Mouse (Mus musculus) heart, embryonic 11.5 days (tissue): Measurements from ENCODE around the gene Tnfaip8l2. TPM values are rescaled to one million over a fixed set of nuclear protein-coding genes. Genes with fewer than 3 reads are reported as not detected.
"Not testable (repeated sequence)": the region's sequence is repeated elsewhere in the genome, so short reads cannot be mapped to it uniquely, and the experiment has no call there.

Experiments used
- ATAC-seq: fragments of 200-750 bp; cut with Nextera tagmentation; replicated peaks from 2 replicates; pipeline ENCODE4 v1.8.0; 2017; ENCODE audit warnings: moderate library complexity; ENCODE audit not compliant: insufficient number of reproducible peaks, low FRiP score, low TSS enrichment
- H3K27ac ChIP-seq: fragments of 300-500 bp; sonication (generic); 2 replicates; pipeline ENCODE4 v1.5.1; 2014; ENCODE audit warnings: mild to moderate bottlenecking, low read depth, low read length
- H3K27me3 ChIP-seq: fragments of 300-500 bp; sonication (generic); 2 replicates; pipeline ENCODE4 v1.6.1; 2014; ENCODE audit warnings: mild to moderate bottlenecking, low read length, mixed read lengths; ENCODE audit not compliant: control insufficient read depth, insufficient read depth
- H3K36me3 ChIP-seq: fragments of 300-500 bp; sonication (generic); 2 replicates; pipeline ENCODE4 v1.6.1; 2014; ENCODE audit warnings: mild to moderate bottlenecking, low read length, moderate library complexity, mixed read lengths; ENCODE audit not compliant: control insufficient read depth, insufficient read depth
- H3K4me1 ChIP-seq: fragments of 300-500 bp; sonication (generic); 2 replicates; pipeline ENCODE4 v1.6.1; 2014; ENCODE audit warnings: low read length; ENCODE audit not compliant: control insufficient read depth, insufficient read depth
- H3K4me2 ChIP-seq: fragments of 300-500 bp; sonication (generic); 2 replicates; pipeline ENCODE4 v1.6.1; 2014; ENCODE audit warnings: mild to moderate bottlenecking, moderate library complexity
- H3K4me3 ChIP-seq: fragments of 300-500 bp; sonication (generic); 2 replicates; pipeline ENCODE4 v1.5.1; 2014; ENCODE audit warnings: low read depth, low read length
- H3K9ac ChIP-seq: fragments of 300-500 bp; sonication (generic); 2 replicates; pipeline ENCODE4 v1.6.1; 2014; ENCODE audit warnings: mild to moderate bottlenecking, low read depth, low read length, moderate library complexity
- H3K9me3 ChIP-seq: fragments of 300-500 bp; sonication (generic); replicated peaks from 2 replicates; pipeline ENCODE4 v1.6.1; 2016; ENCODE audit warnings: low read length; ENCODE audit not compliant: control insufficient read depth
- WGBS: fragments of 180-500 bp; shearing (Covaris S2); extraction: QIAGEN DNeasy Blood & Tissue Kit; methylation state at CpG from one replicate; pipeline ENCODE4 v1.1.7; 2014; ENCODE audit not compliant: insufficient replicate concordance; 5-methylcytosine and 5-hydroxymethylcytosine counted together
- polyA plus RNA-seq: library from polyadenylated mRNA; unstranded; fragments of >200 nt; fragmentation: Nextera tagmentation; extraction: Ambion mirVana; gene quantifications from 2 replicates; pipeline ENCODE4 v1.2.1, GENCODE M21; 2014

Tnfaip8l2 gene
- polyA plus RNA-seq, 1 experiment from 2014 or later: 1.5 TPM

GRCm38 (mm10) chr3:95133680-95134101 is 8.5 kb downstream of the Tnfaip8l2 start, which contains the start of the genes Scnm1 and Lysmd1:
Scnm1 (minus strand) TSS chr3:95134011.
Lysmd1 (plus strand) TSS chr3:95134088.
- no peaks in the 10 kb centered on the region for H3K36me3 ChIP-seq
- H3K4me2 ChIP-seq: peak within 1 kb of the TSS; percentile 82
- no peaks in the 10 kb centered on the region for H3K27me3 ChIP-seq
- H3K9me3 ChIP-seq: no peaks in the 10 kb centered on the region
- peak within 1 kb of the TSS; percentile 89 for H3K9ac ChIP-seq
- under 1% methylated on average over 20 of the region's 20 CpGs for WGBS
- H3K4me3 ChIP-seq: peak within 1 kb of the TSS; percentile 74
- ATAC-seq: peak; percentile 88
- peak within 1 kb of the TSS; percentile 70 for H3K27ac ChIP-seq
- H3K4me1 ChIP-seq: peaks cover 11% of the 10 kb centered on the region

GRCm38 (mm10) chr3:95133176-95133575 is 9.0 kb downstream of the Tnfaip8l2 start:
- Histone ChIP-seq H3K4me1 (peaks cover 11% of the 10 kb centered on the region), H3K4me3 (peak overlapping the region; percentile 74), H3K4me2 (peak overlapping the region; percentile 82), H3K27ac (peak overlapping the region; percentile 70; the same call in 1 of the 2 replicates), H3K9me3 (no peaks in the 10 kb centered on the region), H3K9ac (peak overlapping the region; percentile 89), H3K36me3 (no peaks in the 10 kb centered on the region), H3K27me3 (no peaks in the 10 kb centered on the region)
- WGBS: 53% methylated on average over 11 of the region's 11 CpGs
- ATAC-seq: no peak

GRCm38 (mm10) chr3:95132389-95132788 is 9.8 kb downstream of the Tnfaip8l2 start:
- WGBS: 85% methylated on average over 2 of the region's 2 CpGs
- H3K9ac ChIP-seq, H3K9me3 ChIP-seq, H3K4me2 ChIP-seq, H3K4me3 ChIP-seq, H3K36me3 ChIP-seq, ATAC-seq, H3K27me3 ChIP-seq, H3K27ac ChIP-seq: not testable (repeated sequence)
- H3K4me1 ChIP-seq: peaks cover 11% of the 10 kb centered on the region

- Histone ChIP-seq H3K27me3 (no peaks in the 10 kb centered on the region), H3K9me3 (no peaks in the 10 kb centered on the region), H3K27ac (no peak overlapping the region), H3K4me3 (no peak overlapping the region), H3K4me1 (peaks cover 7% of the 10 kb centered on the region), H3K36me3 (no peaks in the 10 kb centered on the region), H3K4me2 (no peak overlapping the region), H3K9ac (no peak overlapping the region)
- WGBS: 85% methylated on average over 5 of the region's 5 CpGs
- no peak for ATAC-seq
Observed at GRCm38 (mm10) chr3:95130081-95130480, 12.1 kb downstream of the Tnfaip8l2 start.

- WGBS: 68% methylated on average over 6 of the region's 6 CpGs
- H3K4me2 ChIP-seq: no peak overlapping the region
- H3K9ac ChIP-seq: no peak overlapping the region
- no peaks in the 10 kb centered on the region for H3K36me3 ChIP-seq
- no peak overlapping the region for H3K27ac ChIP-seq
- H3K27me3 ChIP-seq: no peaks in the 10 kb centered on the region
- ATAC-seq: no peak
- peaks cover 8% of the 10 kb centered on the region for H3K4me1 ChIP-seq
- H3K4me3 ChIP-seq: no peak overlapping the region
- H3K9me3 ChIP-seq: no peaks in the 10 kb centered on the region
Observed at GRCm38 (mm10) chr3:95129226-95129651, 12.9 kb downstream of the Tnfaip8l2 start.

- H3K4me2 ChIP-seq: no peak overlapping the region
- ATAC-seq: no peak
- H3K9me3 ChIP-seq: no peaks in the 10 kb centered on the region
- peaks cover 5% of the 10 kb centered on the region for H3K4me1 ChIP-seq
- H3K36me3 ChIP-seq: peaks cover 19% of the 10 kb centered on the region
- H3K9ac ChIP-seq: no peak overlapping the region
- no peaks in the 10 kb centered on the region for H3K27me3 ChIP-seq
- no peak overlapping the region for H3K4me3 ChIP-seq
- 30% methylated on average over 5 of the region's 5 CpGs for WGBS
- H3K27ac ChIP-seq: no peak overlapping the region; the same call in 1 of the 2 replicates
Observed at GRCm38 (mm10) chr3:95124972-95125371, 17.2 kb downstream of the Tnfaip8l2 start.

- Histone ChIP-seq H3K4me3 (no peak within 1 kb of the TSS), H3K9ac (no peak within 1 kb of the TSS), H3K36me3 (peaks cover 26% of the 10 kb centered on the region), H3K9me3 (no peaks in the 10 kb centered on the region), H3K4me2 (no peak within 1 kb of the TSS), H3K27ac (no peak within 1 kb of the TSS; the same call in 1 of the 2 replicates), H3K27me3 (no peaks in the 10 kb centered on the region), H3K4me1 (peaks cover 5% of the 10 kb centered on the region)
- 52% methylated on average over 6 of the region's 6 CpGs for WGBS
- no peak for ATAC-seq
Observed at GRCm38 (mm10) chr3:95124246-95124645, 17.9 kb downstream of the Tnfaip8l2 start, which contains the start of gene Tmod4. Tmod4 (plus strand) TSS chr3:95124476.

GRCm38 (mm10) chr3:95121580-95121979 is 20.6 kb downstream of the Tnfaip8l2 start:
- H3K4me1 ChIP-seq: peaks cover 5% of the 10 kb centered on the region
- H3K27me3 ChIP-seq: no peaks in the 10 kb centered on the region
- ATAC-seq: no peak
- no peak overlapping the region for H3K4me2 ChIP-seq
- 67% methylated on average over 6 of the region's 6 CpGs for WGBS
- H3K9ac ChIP-seq: no peak overlapping the region
- peaks cover 29% of the 10 kb centered on the region for H3K36me3 ChIP-seq
- peak overlapping the region; percentile 72 for H3K27ac ChIP-seq
- H3K9me3 ChIP-seq: no peaks in the 10 kb centered on the region
- no peak overlapping the region for H3K4me3 ChIP-seq

- Histone ChIP-seq H3K27me3 (no peaks in the 10 kb centered on the region), H3K27ac (no peak overlapping the region), H3K4me1 (no peaks in the 10 kb centered on the region), H3K36me3 (peaks cover 41% of the 10 kb centered on the region), H3K4me2 (no peak overlapping the region), H3K9me3 (no peaks in the 10 kb centered on the region), H3K9ac (no peak overlapping the region), H3K4me3 (no peak overlapping the region)
- WGBS: 94% methylated on average over 2 of the region's 2 CpGs
- no peak for ATAC-seq
Observed at GRCm38 (mm10) chr3:95117751-95118150, 24.4 kb downstream of the Tnfaip8l2 start.
